Mouse (Mus musculus) layer of hippocampus, postnatal 10 days (tissue): ENCODE measurements at regions not wholly inside any gene's neighbourhood (a gene's known extent, or its start where the extent isn't known, plus 50 kb on each side); places are given as distances from the start of the nearest gene placed in this dataset.

Experiments
- DNase-seq, 2 experiments: peaks; one replicate each; pipeline ENCODE4 v3.0.0; 2021; ENCODE audit warnings: low spot score in 2 of 2

DNA sequence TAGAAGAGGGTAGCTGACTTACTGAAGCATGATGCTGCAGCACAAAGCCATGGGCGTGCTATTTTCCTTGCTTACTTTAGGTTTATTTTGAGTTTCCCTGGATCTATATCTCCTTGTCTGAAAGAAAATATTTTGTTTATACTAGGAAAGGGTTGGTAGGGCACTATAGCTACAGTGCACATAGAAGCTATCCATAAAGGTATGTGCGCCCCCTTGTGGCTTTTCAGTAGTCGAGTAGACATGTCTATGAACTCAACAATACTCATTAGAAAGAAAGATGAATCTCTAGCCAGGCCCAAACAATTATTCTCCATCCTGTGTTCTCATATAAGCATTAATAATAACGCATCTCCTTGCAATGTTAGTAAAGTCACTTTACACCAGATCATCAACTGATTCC lies 114.3 kb downstream of the Rab38 start:
- peak; percentile 77 to 81 for DNase-seq

DNA sequence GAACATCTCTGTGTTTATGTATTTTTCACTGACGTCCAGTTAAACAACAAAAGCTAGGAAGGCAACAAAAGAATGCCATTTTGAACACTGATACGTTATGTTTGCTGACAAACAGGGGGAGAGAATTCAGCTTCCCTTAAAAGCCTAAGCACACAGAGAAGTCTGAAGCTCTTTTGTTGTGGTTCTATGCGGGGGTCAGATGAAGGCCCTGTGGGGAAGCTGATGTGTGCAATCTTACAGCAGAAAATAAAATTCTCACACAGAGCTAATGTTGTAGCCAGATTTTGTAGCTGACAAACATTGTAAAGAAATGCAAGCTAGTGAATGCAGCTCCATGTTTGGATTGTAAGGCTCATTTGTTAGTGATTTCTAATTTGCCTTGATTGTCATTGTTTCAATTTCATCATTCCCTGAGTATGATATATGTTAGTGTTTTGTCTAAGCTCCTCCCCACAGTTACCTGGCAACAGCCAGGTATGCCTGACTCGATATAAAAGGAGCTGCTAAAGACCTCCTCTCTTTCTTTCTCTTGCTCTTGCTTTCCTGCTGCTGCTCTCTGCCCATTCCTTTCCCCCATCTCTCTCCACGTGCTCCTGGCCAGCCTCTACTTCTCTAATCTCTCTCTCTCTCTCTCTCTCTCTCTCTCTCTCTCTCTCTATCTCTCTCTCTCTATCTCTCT lies 115.0 kb downstream of the Rab38 start:
- DNase-seq, result no peak

DNA sequence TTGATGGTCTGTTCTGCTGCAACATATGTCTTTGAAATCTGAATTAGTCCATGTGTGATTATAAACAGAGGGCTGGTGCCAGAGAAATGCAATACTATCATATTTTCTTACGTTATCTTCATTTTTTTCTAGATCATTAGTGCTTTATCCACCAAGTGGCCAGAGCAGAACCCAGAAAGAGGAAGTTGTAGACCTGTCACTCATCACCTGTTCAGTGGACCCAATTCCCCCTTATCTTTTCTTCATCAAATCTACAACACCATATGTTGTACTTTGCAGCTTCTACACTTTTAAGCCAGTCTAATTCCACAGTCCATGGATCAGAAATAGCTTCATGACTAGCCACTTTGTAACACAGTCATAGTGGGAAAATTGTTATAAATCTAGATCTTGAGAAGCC lies 145.0 kb downstream of the Rab38 start:
- DNase-seq, result no peak

DNA sequence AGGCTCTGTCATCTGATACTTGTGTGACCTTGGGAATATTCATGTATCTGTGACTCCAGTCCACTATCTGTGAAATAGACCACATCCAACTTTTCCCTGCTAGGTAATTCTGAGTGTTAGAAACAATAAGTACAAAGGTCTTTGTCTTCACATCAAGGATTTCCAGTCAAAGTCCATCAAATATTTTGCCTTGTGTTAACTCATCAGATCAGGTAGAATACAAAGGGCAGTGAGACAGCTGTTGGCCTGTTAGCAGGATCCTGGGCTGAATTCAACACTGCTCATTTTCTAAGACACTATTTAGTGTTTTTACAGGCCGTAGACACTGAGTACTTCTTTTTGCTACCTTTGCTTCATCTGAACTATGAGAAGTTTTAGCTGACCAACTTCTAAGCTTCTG lies 170.7 kb downstream of the Rab38 start:
- no peak for DNase-seq
